Mouse (Mus musculus) heart, embryonic 11.5 days (tissue): Measurements from ENCODE around the gene Anapc4. TPM values are rescaled to one million over a fixed set of nuclear protein-coding genes. Genes with fewer than 3 reads are reported as not detected.

Experiments
- ATAC-seq: fragments of 200-750 bp; cut with Nextera tagmentation; replicated peaks from 2 replicates; pipeline ENCODE4 v1.8.0; 2017; ENCODE audit warnings: moderate library complexity; ENCODE audit not compliant: insufficient number of reproducible peaks, low FRiP score, low TSS enrichment
- H3K27ac ChIP-seq: fragments of 300-500 bp; sonication (generic); 2 replicates; pipeline ENCODE4 v1.5.1; 2014; ENCODE audit warnings: mild to moderate bottlenecking, low read depth, low read length
- H3K27me3 ChIP-seq: fragments of 300-500 bp; sonication (generic); 2 replicates; pipeline ENCODE4 v1.6.1; 2014; ENCODE audit warnings: mild to moderate bottlenecking, low read length, mixed read lengths; ENCODE audit not compliant: control insufficient read depth, insufficient read depth
- H3K36me3 ChIP-seq: fragments of 300-500 bp; sonication (generic); 2 replicates; pipeline ENCODE4 v1.6.1; 2014; ENCODE audit warnings: mild to moderate bottlenecking, low read length, moderate library complexity, mixed read lengths; ENCODE audit not compliant: control insufficient read depth, insufficient read depth
- H3K4me1 ChIP-seq: fragments of 300-500 bp; sonication (generic); 2 replicates; pipeline ENCODE4 v1.6.1; 2014; ENCODE audit warnings: low read length; ENCODE audit not compliant: control insufficient read depth, insufficient read depth
- H3K4me2 ChIP-seq: fragments of 300-500 bp; sonication (generic); 2 replicates; pipeline ENCODE4 v1.6.1; 2014; ENCODE audit warnings: mild to moderate bottlenecking, moderate library complexity
- H3K4me3 ChIP-seq: fragments of 300-500 bp; sonication (generic); 2 replicates; pipeline ENCODE4 v1.5.1; 2014; ENCODE audit warnings: low read depth, low read length
- H3K9ac ChIP-seq: fragments of 300-500 bp; sonication (generic); 2 replicates; pipeline ENCODE4 v1.6.1; 2014; ENCODE audit warnings: mild to moderate bottlenecking, low read depth, low read length, moderate library complexity
- H3K9me3 ChIP-seq: fragments of 300-500 bp; sonication (generic); replicated peaks from 2 replicates; pipeline ENCODE4 v1.6.1; 2016; ENCODE audit warnings: low read length; ENCODE audit not compliant: control insufficient read depth
- WGBS: fragments of 180-500 bp; shearing (Covaris S2); extraction: QIAGEN DNeasy Blood & Tissue Kit; methylation state at CpG from one replicate; pipeline ENCODE4 v1.1.7; 2014; ENCODE audit not compliant: insufficient replicate concordance; 5-methylcytosine and 5-hydroxymethylcytosine counted together
- polyA plus RNA-seq: library from polyadenylated mRNA; unstranded; fragments of >200 nt; fragmentation: Nextera tagmentation; extraction: Ambion mirVana; gene quantifications from 2 replicates; pipeline ENCODE4 v1.2.1, GENCODE M21; 2014

The Anapc4 gene
- 82.6 and 90.7 TPM in 2 replicates for polyA plus RNA-seq

- H3K9me3 ChIP-seq: no peaks in the 10 kb centered on the region
- peak within 1 kb of the TSS; percentile 90 for H3K27ac ChIP-seq
- H3K4me3 ChIP-seq: peak within 1 kb of the TSS; percentile 82
- peaks cover 6% of the 10 kb centered on the region for H3K36me3 ChIP-seq
- peak; percentile 99 for ATAC-seq
- H3K4me2 ChIP-seq: peak within 1 kb of the TSS; percentile 69
- under 1% methylated on average over 50 of the region's 50 CpGs for WGBS
- H3K27me3 ChIP-seq: no peaks in the 10 kb centered on the region
- 0 out of 2 replicates have a peak, but pooled peaks cover 6% of the 10 kb centered on the region for H3K4me1 ChIP-seq
- peak within 1 kb of the TSS; percentile 96 for H3K9ac ChIP-seq
These were observed at the start of gene Anapc4 for GRCm38 (mm10) chr5:52833761-52834274. Gene Anapc4 (plus strand): TSS chr5:52834012.

- Histone ChIP-seq H3K9me3 (no peaks in the 10 kb centered on the region), H3K27me3 (no peaks in the 10 kb centered on the region), H3K4me3 (no peak overlapping the region), H3K27ac (no peak overlapping the region), H3K9ac (no peak overlapping the region), H3K4me2 (no peak overlapping the region), H3K4me1 (no peaks in the 10 kb centered on the region), H3K36me3 (no peaks in the 10 kb centered on the region)
- no peak for ATAC-seq
- 68% methylated on average over 7 of the region's 7 CpGs for WGBS
These were observed 47.1 kb upstream of the Anapc4 start for GRCm38 (mm10) chr5:52786556-52787322.

- Histone ChIP-seq H3K27me3 (no peaks in the 10 kb centered on the region), H3K4me3 (no peak overlapping the region), H3K4me1 (no peaks in the 10 kb centered on the region), H3K9me3 (no peaks in the 10 kb centered on the region), H3K27ac (no peak overlapping the region), H3K36me3 (peaks cover 5% of the 10 kb centered on the region), H3K9ac (no peak overlapping the region), H3K4me2 (no peak overlapping the region)
- 92% methylated on average over 9 of the region's 9 CpGs for WGBS
- no peak for ATAC-seq
These were observed 40.6 kb upstream of the Anapc4 start for GRCm38 (mm10) chr5:52793230-52793629.

- H3K4me3 ChIP-seq: no peak overlapping the region
These were observed 39.7 kb upstream of the Anapc4 start for GRCm38 (mm10) chr5:52794109-52794508.

GRCm38 (mm10) chr5:52799274-52799985 is 34.4 kb upstream of the Anapc4 start:
- H3K27me3 ChIP-seq: no peaks in the 10 kb centered on the region
- H3K36me3 ChIP-seq: peaks cover 5% of the 10 kb centered on the region
- H3K4me2 ChIP-seq: no peak overlapping the region
- H3K9me3 ChIP-seq: no peaks in the 10 kb centered on the region
- no peak overlapping the region for H3K27ac ChIP-seq
- H3K4me1 ChIP-seq: no peaks in the 10 kb centered on the region
- no peak overlapping the region for H3K9ac ChIP-seq
- H3K4me3 ChIP-seq: no peak overlapping the region
- ATAC-seq: no peak
- WGBS: 88% methylated on average over 12 of the region's 12 CpGs

More at GRCm38 (mm10) chr5:52794109-52794508, 39.7 kb upstream of the Anapc4 start:
- Histone ChIP-seq H3K36me3 (peaks cover 5% of the 10 kb centered on the region), H3K27me3 (no peaks in the 10 kb centered on the region), H3K27ac (no peak overlapping the region), H3K9ac (no peak overlapping the region), H3K4me2 (no peak overlapping the region), H3K9me3 (no peaks in the 10 kb centered on the region), H3K4me1 (no peaks in the 10 kb centered on the region)
- WGBS: 89% methylated on average over 9 of the region's 9 CpGs
- no peak for ATAC-seq

- peaks cover 6% of the 10 kb centered on the region; the same call in 1 of the 2 replicates for H3K36me3 ChIP-seq
- peaks cover 2% of the 10 kb centered on the region; the same call in 1 of the 2 replicates for H3K4me1 ChIP-seq
- H3K9me3 ChIP-seq: no peaks in the 10 kb centered on the region
- H3K4me2 ChIP-seq: no peak overlapping the region
- no peaks in the 10 kb centered on the region for H3K27me3 ChIP-seq
- ATAC-seq: no peak
- 68% methylated on average over 4 of the region's 4 CpGs for WGBS
- H3K4me3 ChIP-seq: no peak overlapping the region
- no peak overlapping the region for H3K27ac ChIP-seq
- no peak overlapping the region for H3K9ac ChIP-seq
These were observed 28.0 kb upstream of the Anapc4 start for GRCm38 (mm10) chr5:52805801-52806200.

GRCm38 (mm10) chr5:52806349-52806748 is 27.5 kb upstream of the Anapc4 start:
- H3K4me2 ChIP-seq: no peak overlapping the region
- ATAC-seq: no peak
- peaks cover 6% of the 10 kb centered on the region; the same call in 1 of the 2 replicates for H3K36me3 ChIP-seq
- peaks cover 2% of the 10 kb centered on the region; the same call in 1 of the 2 replicates for H3K4me1 ChIP-seq
- H3K27ac ChIP-seq: no peak overlapping the region
- no peak overlapping the region for H3K4me3 ChIP-seq
- no peaks in the 10 kb centered on the region for H3K9me3 ChIP-seq
- WGBS: 62% methylated on average over 8 of the region's 8 CpGs
- H3K27me3 ChIP-seq: no peaks in the 10 kb centered on the region
- no peak overlapping the region for H3K9ac ChIP-seq

- Histone ChIP-seq H3K4me3 (no peak overlapping the region), H3K27ac (no peak overlapping the region), H3K9me3 (no peaks in the 10 kb centered on the region), H3K9ac (no peak overlapping the region), H3K27me3 (no peaks in the 10 kb centered on the region), H3K4me2 (no peak overlapping the region), H3K36me3 (peaks cover 6% of the 10 kb centered on the region; the same call in 1 of the 2 replicates), H3K4me1 (peaks cover 2% of the 10 kb centered on the region; the same call in 1 of the 2 replicates)
- WGBS: 75% methylated on average over 7 of the region's 7 CpGs
- no peak for ATAC-seq
These were observed 26.8 kb upstream of the Anapc4 start for GRCm38 (mm10) chr5:52807030-52807429.
